Mouse (Mus musculus) leukemia stem cell, adult 10-12 weeks (primary cell): ENCODE measurements around the gene Kptn. TPM values are rescaled to one million over a fixed set of nuclear protein-coding genes. Genes with fewer than 3 reads are reported as not detected.

ENCODE experiments used
- polyA plus RNA-seq: library from polyadenylated mRNA; stranded (reverse); fragments of >175 nt; gene quantifications from 2 replicates; pipeline ENCODE4 v1.2.3, GENCODE M21; 2012; ENCODE audit warnings: low replicate concordance

Kptn gene
- polyA plus RNA-seq = 7.2 and 17.1 TPM in 2 replicates

GRCm38 (mm10) chr7:16119569-16120261 lies at the start of gene Kptn:
Gene Kptn, plus strand, starts transcription at chr7:16119895.

GRCm38 (mm10) chr7:16098021-16099017 lies 21.4 kb upstream of the Kptn start, which contains the start of gene Napa:
Gene Napa, plus strand, starts transcription at chr7:16098458.

GRCm38 (mm10) chr7:16129421-16129845 lies 9.7 kb downstream of the Kptn start, which contains the start of gene Slc8a2:
Gene Slc8a2, plus strand, starts transcription at chr7:16129826.

DNA sequence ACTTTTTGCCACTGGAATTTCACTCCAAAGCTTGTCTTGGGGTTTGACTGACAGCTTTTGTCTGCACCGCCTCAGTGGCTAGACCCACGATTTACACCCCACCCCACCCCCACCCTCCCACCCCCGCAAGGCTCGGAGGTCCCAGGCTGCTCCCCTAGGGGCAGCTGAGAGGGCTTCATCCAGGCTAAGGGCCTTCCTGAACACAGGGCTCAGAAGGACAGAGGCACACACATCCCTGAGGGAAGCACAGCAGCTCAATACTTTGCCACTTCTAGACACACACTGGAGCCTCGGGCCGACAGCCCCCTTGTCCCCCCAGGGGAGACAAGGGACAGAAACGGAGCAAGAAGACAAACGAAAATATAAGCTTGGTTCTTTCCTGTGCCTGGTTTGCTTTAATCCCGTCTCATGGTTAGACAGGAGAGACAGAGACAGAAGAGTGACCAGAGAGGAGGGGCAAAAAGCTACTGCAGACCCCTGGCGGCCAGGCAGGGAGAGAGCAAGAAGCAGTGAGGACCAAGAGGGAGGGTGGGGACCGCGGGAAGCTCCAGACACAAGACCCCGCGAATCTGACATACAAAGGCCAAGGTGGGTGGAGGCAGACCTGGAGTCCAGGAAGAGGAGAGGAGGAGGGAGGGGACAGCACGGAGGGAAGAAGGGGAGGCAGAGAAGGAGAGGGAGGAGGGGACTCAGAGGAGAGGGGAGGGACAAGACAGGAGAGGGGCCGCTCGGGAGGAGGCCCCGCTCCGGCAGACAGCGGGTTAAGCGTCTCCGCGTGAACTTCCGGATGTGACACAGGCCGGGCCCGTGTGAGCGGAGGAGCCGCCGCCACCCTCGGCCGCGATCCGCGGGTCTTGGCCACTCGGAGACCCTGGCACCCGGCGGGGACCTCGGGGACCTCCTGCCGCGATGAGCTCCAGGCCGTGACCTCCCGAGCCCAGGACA lies 55.2 kb downstream of the Kptn start, which contains the start of gene Meis3:
Gene Meis3, plus strand, starts transcription at position 494 of the 945 bp plus-strand sequence.

Other genes starting within 250 kb of the Kptn start
- not detected in 2 replicates for gene Crx, start 239.9 kb upstream of the Kptn start, polyA plus RNA-seq
- gene Crxos, start 237.3 kb upstream of the Kptn start, polyA plus RNA-seq = not detected in 2 replicates
- gene Selenow, start 197.5 kb upstream of the Kptn start, polyA plus RNA-seq = 179 and 674 TPM in 2 replicates
- 399 and 526 TPM in 2 replicates for gene Nop53, start 173.8 kb upstream of the Kptn start, polyA plus RNA-seq
- 1.4 and 4.0 TPM in 2 replicates for gene Ehd2, start 152.3 kb upstream of the Kptn start, polyA plus RNA-seq
- 93.7 and 130 TPM in 2 replicates for gene Bicra, start 72.0 kb upstream of the Kptn start, polyA plus RNA-seq
- gene Zfp541, start 58.1 kb upstream of the Kptn start, polyA plus RNA-seq = 0.07 TPM in 1 of 2 replicates, not detected in the other
- gene Napa, start 21.4 kb upstream of the Kptn start, polyA plus RNA-seq = 213 and 314 TPM in 2 replicates
- gene Slc8a2, start 9.9 kb downstream of the Kptn start, polyA plus RNA-seq = 0.15 and 0.18 TPM in 2 replicates
- 2.8 and 3.3 TPM in 2 replicates for gene Meis3, start 55.2 kb downstream of the Kptn start, polyA plus RNA-seq
- 40.4 and 47.8 TPM in 2 replicates for gene Dhx34, start 102.1 kb downstream of the Kptn start, polyA plus RNA-seq
- 0.26 and 2.0 TPM in 2 replicates for gene C5ar2, start 124.3 kb downstream of the Kptn start, polyA plus RNA-seq
- gene C5ar1, start 139.6 kb downstream of the Kptn start, polyA plus RNA-seq = 0.09 and 1.5 TPM in 2 replicates
- 89.0 and 205 TPM in 2 replicates for gene Inafm1, start 153.7 kb downstream of the Kptn start, polyA plus RNA-seq
- 50.5 and 115 TPM in 2 replicates for gene Ccdc9, start 166.9 kb downstream of the Kptn start, polyA plus RNA-seq
- 210 and 580 TPM in 2 replicates for gene Bbc3, start 188.5 kb downstream of the Kptn start, polyA plus RNA-seq